Mouse (Mus musculus): Measurements from ENCODE around the gene Kmt2d. TPM values are rescaled to one million over a fixed set of nuclear protein-coding genes. Genes with fewer than 3 reads are reported as not detected.
A peak's percentile ranks its signal among the peaks of the same experiment; 100 is the strongest.

Gene Kmt2d
- polyA plus RNA-seq, 1 experiment from 2014 or later, result 20.1 TPM

DNA sequence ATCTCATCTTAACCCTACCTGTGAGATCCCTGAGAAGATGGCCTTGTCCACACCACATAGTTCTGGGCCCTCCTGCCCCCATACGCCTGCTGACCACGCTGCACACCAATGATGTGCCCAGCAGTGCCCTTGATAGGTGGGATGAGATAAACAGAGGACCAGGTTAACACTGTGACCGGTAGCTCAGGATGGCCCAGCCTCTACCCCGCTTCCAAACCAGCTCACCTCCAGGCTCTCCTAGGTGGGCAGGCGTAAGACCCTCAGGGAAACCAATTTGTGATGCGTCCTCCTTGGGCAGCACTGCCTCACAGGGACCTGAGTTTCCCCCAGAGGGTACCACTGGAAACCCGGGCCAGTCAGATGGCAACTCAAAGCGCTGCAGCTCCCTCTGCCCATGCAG is 5.2 kb downstream of the Kmt2d start:
- Histone ChIP-seq H3K9me3 (ENCODE audit: control insufficient read depth, low read length) (no peaks in the 10 kb centered on the region), H3K27ac (ENCODE audit: low read depth, low read length) (no peak overlapping the region), H3K4me3 (ENCODE audit: low read depth, low read length) (no peak overlapping the region), H3K27me3 (ENCODE audit: control insufficient read depth, insufficient read depth, low read length) (no peaks in the 10 kb centered on the region), H3K36me3 (ENCODE audit: control insufficient read depth, insufficient read depth, low read length) (peaks cover 33% of the 10 kb centered on the region), H3K9ac (ENCODE audit: low read length) (no peak overlapping the region), H3K4me1 (replicated peaks; ENCODE audit: control insufficient read depth, insufficient read depth, low read length) (peaks cover 24% of the 10 kb centered on the region), H3K4me2 (ENCODE audit: low read depth, low read length, severe bottlenecking) (no peak overlapping the region)
- ATAC-seq (replicated peaks; ENCODE audit: low FRiP score) (no peak), DNase-seq (ENCODE audit: low spot score) (no peak)
- WGBS, result 98% methylated on average over 8 of the region's 8 CpGs

DNA sequence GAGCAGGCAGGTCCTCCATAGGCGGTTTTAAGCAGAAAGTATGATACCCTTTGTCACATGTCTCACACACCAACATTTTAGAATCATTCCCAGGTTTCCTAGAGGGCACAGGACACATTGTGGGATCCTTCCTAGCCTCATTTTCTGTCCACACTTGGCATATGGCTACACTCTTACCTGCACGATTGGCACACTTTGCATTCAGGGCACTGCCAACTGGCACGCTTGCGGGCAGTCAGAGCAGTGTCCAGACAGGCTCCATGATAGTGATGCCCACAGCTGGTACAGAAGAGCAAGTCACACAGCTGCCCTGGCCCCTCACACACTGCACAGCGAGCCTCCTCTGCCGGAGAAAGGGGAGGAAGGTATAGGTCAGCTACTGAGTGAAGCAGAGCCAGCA is 6.1 kb downstream of the Kmt2d start:
- Histone ChIP-seq H3K4me2 (ENCODE audit: low read depth, low read length, severe bottlenecking) (no peak overlapping the region), H3K27ac (ENCODE audit: low read depth, low read length) (no peak overlapping the region), H3K4me3 (ENCODE audit: low read depth, low read length) (no peak overlapping the region), H3K9me3 (ENCODE audit: control insufficient read depth, low read length) (no peaks in the 10 kb centered on the region), H3K36me3 (ENCODE audit: control insufficient read depth, insufficient read depth, low read length) (peaks cover 35% of the 10 kb centered on the region), H3K9ac (ENCODE audit: low read length) (no peak overlapping the region), H3K4me1 (replicated peaks; ENCODE audit: control insufficient read depth, insufficient read depth, low read length) (peaks cover 21% of the 10 kb centered on the region), H3K27me3 (ENCODE audit: control insufficient read depth, insufficient read depth, low read length) (no peaks in the 10 kb centered on the region)
- 96% methylated on average over 6 of the region's 6 CpGs for WGBS
- no peak for ATAC-seq (replicated peaks; ENCODE audit: low FRiP score)
- no peak for DNase-seq (ENCODE audit: low spot score)

DNA sequence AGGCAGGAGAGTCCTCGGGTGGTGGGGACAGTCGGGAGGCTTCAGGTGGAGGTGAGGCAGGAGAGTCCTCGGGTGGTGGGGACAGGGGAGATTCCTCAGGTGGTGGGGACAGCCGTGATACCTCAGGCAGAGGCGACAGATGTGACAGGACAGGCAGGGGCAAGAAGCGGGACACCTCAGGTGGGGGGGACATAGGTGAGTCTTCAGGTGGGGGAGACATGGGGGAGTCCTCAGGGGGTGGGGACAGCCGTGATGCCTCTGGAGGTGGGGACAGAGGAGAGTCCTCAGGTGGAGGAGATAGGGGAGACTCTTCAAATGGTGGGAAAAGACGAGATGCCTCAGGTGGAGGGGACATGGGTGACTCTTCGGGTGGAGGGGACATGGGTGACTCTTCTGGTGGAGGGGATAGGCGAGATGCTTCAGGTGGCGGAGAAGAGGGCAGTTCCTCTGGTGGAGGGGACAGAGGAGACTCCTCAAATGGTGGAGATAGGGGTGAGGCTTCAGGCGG is 7.5 kb downstream of the Kmt2d start:
- peaks cover 9% of the 10 kb centered on the region for H3K4me1 ChIP-seq (replicated peaks; ENCODE audit: control insufficient read depth, insufficient read depth, low read length)
- no peak overlapping the region for H3K27ac ChIP-seq (ENCODE audit: low read depth, low read length)
- no peak overlapping the region for H3K4me2 ChIP-seq (ENCODE audit: low read depth, low read length, severe bottlenecking)
- 94% methylated on average over 12 of the region's 12 CpGs for WGBS
- no peaks in the 10 kb centered on the region for H3K9me3 ChIP-seq (ENCODE audit: control insufficient read depth, low read length)
- DNase-seq (ENCODE audit: low spot score), result no peak
- H3K36me3 ChIP-seq (ENCODE audit: control insufficient read depth, insufficient read depth, low read length), result peaks cover 35% of the 10 kb centered on the region
- ATAC-seq (replicated peaks; ENCODE audit: low FRiP score), result no peak
- no peaks in the 10 kb centered on the region for H3K27me3 ChIP-seq (ENCODE audit: control insufficient read depth, insufficient read depth, low read length)
- no peak overlapping the region for H3K4me3 ChIP-seq (ENCODE audit: low read depth, low read length)
- no peak overlapping the region for H3K9ac ChIP-seq (ENCODE audit: low read length)

DNA sequence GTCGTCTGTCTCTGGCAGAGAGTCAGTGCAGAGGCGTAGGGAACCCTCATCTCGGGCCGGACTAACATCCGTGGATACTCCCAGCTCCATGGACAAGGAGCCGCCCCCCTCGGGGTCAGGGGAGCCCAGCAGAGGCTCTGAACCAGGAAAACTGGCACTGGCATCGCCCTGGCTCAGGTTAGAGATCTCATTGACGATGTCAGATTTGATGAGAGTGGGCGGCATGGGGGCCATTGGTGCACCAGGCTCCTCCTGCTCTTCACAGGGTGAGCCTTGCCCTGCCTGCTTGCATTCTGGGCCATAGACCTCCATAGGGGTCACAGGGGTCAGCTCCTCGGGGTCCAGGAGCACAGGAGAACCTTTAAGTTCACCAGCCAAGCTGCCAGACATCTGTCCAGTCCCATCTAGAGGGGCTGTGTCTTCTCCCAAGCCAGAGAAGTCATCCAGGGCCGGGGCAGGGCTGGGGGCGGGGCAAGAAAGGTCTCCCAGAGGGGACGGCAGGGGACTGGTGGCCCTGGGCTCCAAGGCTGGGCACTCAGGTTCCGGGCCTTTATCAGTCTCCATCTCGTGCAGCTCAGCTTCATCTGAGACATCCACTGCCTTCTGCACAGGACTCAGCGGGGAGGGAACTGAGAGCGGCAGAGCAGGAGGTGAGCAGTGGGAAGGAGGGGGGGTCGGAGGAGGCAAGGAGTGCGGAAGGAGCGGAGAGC is 9.1 kb downstream of the Kmt2d start:
- 88% methylated on average over 21 of the region's 21 CpGs for WGBS

DNA sequence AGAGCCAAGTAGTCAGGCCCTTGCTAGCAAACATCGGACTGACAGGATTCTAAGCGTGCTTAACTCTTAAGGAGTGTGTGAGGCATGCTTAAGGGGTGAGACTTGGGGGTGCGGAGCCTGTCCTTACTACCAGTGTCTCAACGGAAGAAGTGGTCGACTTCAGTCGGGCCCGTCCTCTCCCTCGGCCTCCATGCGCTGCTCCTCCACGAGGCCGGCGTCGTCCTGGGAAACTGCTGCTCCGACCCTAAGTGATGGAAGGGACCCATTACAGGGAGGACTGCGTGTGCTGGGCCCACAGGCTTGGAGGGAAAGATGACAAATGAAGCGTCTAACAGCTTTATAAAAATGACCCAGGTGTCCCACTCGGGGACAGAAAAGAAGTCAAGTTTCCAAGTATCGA is 10.1 kb downstream of the Kmt2d start:
- no peaks in the 10 kb centered on the region for H3K27me3 ChIP-seq (ENCODE audit: control insufficient read depth, insufficient read depth, low read length)
- no peak overlapping the region for H3K27ac ChIP-seq (ENCODE audit: low read depth, low read length)
- DNase-seq (ENCODE audit: low spot score) (peak; percentile 52), ATAC-seq (replicated peaks; ENCODE audit: low FRiP score) (no peak)
- H3K9ac ChIP-seq (ENCODE audit: low read length), result no peak overlapping the region
- 96% methylated on average over 18 of the region's 18 CpGs for WGBS
- no peaks in the 10 kb centered on the region for H3K9me3 ChIP-seq (ENCODE audit: control insufficient read depth, low read length)
- H3K36me3 ChIP-seq (ENCODE audit: control insufficient read depth, insufficient read depth, low read length), result peaks cover 40% of the 10 kb centered on the region
- no peak overlapping the region for H3K4me2 ChIP-seq (ENCODE audit: low read depth, low read length, severe bottlenecking)
- H3K4me1 ChIP-seq (replicated peaks; ENCODE audit: control insufficient read depth, insufficient read depth, low read length), result no peaks in the 10 kb centered on the region
- H3K4me3 ChIP-seq (ENCODE audit: low read depth, low read length), result no peak overlapping the region

More for the DNA sequence above, 9.1 kb downstream of the Kmt2d start:
- peaks cover 39% of the 10 kb centered on the region for H3K36me3 ChIP-seq (ENCODE audit: control insufficient read depth, insufficient read depth, low read length)
- no peak for DNase-seq (ENCODE audit: low spot score)
- H3K4me1 ChIP-seq (replicated peaks; ENCODE audit: control insufficient read depth, insufficient read depth, low read length), result no peaks in the 10 kb centered on the region
- ATAC-seq (replicated peaks; ENCODE audit: low FRiP score), result no peak
- no peak overlapping the region for H3K4me3 ChIP-seq (ENCODE audit: low read depth, low read length)
- H3K27ac ChIP-seq (ENCODE audit: low read depth, low read length), result no peak overlapping the region
- no peak overlapping the region for H3K9ac ChIP-seq (ENCODE audit: low read length)
- no peaks in the 10 kb centered on the region for H3K27me3 ChIP-seq (ENCODE audit: control insufficient read depth, insufficient read depth, low read length)
- H3K9me3 ChIP-seq (ENCODE audit: control insufficient read depth, low read length), result no peaks in the 10 kb centered on the region
- H3K4me2 ChIP-seq (ENCODE audit: low read depth, low read length, severe bottlenecking), result no peak overlapping the region

DNA sequence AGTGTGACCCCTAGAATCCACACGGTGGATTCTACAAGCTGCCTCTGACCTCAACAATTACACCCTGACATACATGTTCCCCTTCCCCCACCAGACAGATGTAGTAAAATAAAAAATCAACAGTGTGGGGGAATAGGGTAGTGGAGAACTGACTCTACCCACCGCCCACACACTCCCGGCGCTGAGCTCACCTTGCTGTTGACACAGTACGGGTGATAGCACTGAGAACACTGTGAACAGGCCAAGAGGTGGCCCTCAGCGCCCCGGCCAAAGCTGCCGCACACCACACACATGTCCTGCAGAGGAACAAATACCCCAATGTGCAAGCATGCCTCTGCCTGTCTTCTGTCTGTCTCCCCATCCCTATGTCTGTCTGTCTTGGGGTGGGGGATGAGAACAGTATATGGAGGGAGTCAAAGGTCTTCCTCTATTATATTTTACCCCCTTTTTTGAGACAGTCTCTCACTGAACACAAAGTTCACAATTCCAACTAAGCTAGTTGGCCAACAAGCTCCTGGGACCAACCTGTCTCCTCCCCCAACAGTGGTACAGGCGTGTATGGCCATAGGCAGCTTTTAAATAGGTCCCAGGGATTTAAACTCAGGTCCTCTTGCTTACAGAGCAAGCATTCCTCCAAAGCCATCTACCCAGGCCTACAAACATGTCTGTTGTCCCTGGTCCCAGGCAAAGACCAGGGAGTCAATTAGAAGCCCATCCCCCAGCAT is 11.5 kb downstream of the Kmt2d start:
- Histone ChIP-seq H3K4me1 (replicated peaks; ENCODE audit: control insufficient read depth, insufficient read depth, low read length) (no peaks in the 10 kb centered on the region), H3K4me3 (ENCODE audit: low read depth, low read length) (no peak overlapping the region), H3K36me3 (ENCODE audit: control insufficient read depth, insufficient read depth, low read length) (peaks cover 33% of the 10 kb centered on the region), H3K9ac (ENCODE audit: low read length) (no peak overlapping the region), H3K4me2 (ENCODE audit: low read depth, low read length, severe bottlenecking) (no peak overlapping the region), H3K27me3 (ENCODE audit: control insufficient read depth, insufficient read depth, low read length) (no peaks in the 10 kb centered on the region), H3K27ac (ENCODE audit: low read depth, low read length) (no peak overlapping the region), H3K9me3 (ENCODE audit: control insufficient read depth, low read length) (no peaks in the 10 kb centered on the region)
- WGBS, result 83% methylated on average over 9 of the region's 9 CpGs
- no peak for DNase-seq (ENCODE audit: low spot score)
- ATAC-seq (replicated peaks; ENCODE audit: low FRiP score), result no peak

DNA sequence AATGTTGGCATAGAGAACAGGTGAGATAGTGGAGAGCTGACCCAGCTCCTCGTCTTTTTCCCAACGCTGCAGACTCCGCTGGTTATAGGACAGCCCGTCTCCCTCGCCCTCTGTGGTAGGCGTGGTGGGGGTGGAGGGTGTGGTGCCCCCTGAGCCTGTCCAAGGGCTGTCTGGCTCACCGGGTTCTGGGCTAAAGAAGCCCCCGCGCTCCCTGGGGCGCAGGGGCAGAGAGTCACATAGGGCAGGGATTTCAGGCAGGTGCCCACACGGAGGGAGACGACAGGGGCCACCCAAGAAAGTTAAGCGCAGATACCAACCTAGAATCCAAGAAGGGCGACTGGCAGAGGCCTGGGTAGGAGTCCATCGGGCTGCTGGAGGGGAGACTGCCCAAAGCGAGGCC is 16.8 kb downstream of the Kmt2d start:
- H3K27ac ChIP-seq (ENCODE audit: low read depth, low read length), result no peak overlapping the region
- H3K9me3 ChIP-seq (ENCODE audit: control insufficient read depth, low read length), result no peaks in the 10 kb centered on the region
- H3K4me2 ChIP-seq (ENCODE audit: low read depth, low read length, severe bottlenecking), result no peak overlapping the region
- no peaks in the 10 kb centered on the region for H3K27me3 ChIP-seq (ENCODE audit: control insufficient read depth, insufficient read depth, low read length)
- no peak overlapping the region for H3K4me3 ChIP-seq (ENCODE audit: low read depth, low read length)
- DNase-seq (ENCODE audit: low spot score), result peak; percentile 48
- WGBS, result 95% methylated on average over 16 of the region's 16 CpGs
- no peak for ATAC-seq (replicated peaks; ENCODE audit: low FRiP score)
- peaks cover 35% of the 10 kb centered on the region for H3K36me3 ChIP-seq (ENCODE audit: control insufficient read depth, insufficient read depth, low read length)
- no peak overlapping the region for H3K9ac ChIP-seq (ENCODE audit: low read length)
- no peaks in the 10 kb centered on the region for H3K4me1 ChIP-seq (replicated peaks; ENCODE audit: control insufficient read depth, insufficient read depth, low read length)

DNA sequence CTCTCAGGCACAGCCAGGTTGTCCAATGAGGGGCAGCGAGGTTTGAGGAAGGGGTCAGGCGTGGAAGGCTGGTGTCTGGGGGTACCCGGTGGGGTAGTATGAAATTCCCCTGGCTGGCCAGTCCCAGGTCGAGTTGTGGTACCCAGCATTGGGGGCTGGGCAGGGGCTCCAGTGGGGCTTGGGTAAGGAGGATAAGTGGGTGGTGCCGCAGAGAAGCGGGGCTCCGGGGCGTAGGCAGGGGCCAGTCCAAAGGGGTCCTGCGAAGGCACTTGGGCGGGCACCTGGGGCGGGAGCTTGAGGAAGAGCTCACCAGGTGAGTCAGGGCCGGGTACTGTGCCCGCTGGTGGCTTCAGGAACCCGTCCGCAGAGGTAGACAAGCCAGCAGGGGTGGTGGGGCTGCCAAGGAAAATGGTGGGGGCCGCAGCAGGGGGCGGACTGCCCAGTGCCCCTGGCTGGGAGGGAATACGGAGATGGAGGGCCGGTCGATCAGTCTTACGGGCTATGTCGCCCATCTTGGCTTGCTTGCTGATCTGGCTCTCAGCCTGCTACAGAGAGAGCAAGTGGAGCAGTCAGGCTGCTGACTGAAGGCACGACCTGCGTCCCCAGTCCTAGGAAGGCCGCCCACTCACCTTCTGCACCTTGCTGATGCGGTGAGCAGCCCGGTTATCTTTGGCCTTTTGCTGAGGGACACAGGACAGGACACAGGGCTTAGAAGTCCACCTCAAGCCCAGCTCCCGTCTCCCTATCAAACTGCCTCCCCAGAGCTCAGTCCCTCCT is 17.7 kb downstream of the Kmt2d start:
- WGBS, result 92% methylated on average over 28 of the region's 28 CpGs
- ATAC-seq (replicated peaks; ENCODE audit: low FRiP score) (0 out of 2 replicates have a peak, but pooled peaks have one; percentile 36), DNase-seq (ENCODE audit: low spot score) (peak; percentile 49)
- Histone ChIP-seq H3K9ac (ENCODE audit: low read length) (no peak overlapping the region), H3K4me2 (ENCODE audit: low read depth, low read length, severe bottlenecking) (no peak overlapping the region), H3K27me3 (ENCODE audit: control insufficient read depth, insufficient read depth, low read length) (no peaks in the 10 kb centered on the region), H3K9me3 (ENCODE audit: control insufficient read depth, low read length) (no peaks in the 10 kb centered on the region), H3K36me3 (ENCODE audit: control insufficient read depth, insufficient read depth, low read length) (peaks cover 41% of the 10 kb centered on the region), H3K4me1 (replicated peaks; ENCODE audit: control insufficient read depth, insufficient read depth, low read length) (no peaks in the 10 kb centered on the region), H3K27ac (ENCODE audit: low read depth, low read length) (no peak overlapping the region), H3K4me3 (ENCODE audit: low read depth, low read length) (no peak overlapping the region)
